Mouse (Mus musculus) C2C12 (cell line): ENCODE data around the gene Gtf3a. TPM values are rescaled to one million over a fixed set of nuclear protein-coding genes. Genes with fewer than 3 reads are reported as not detected.
"Not testable (repeated sequence)": the region's sequence is repeated elsewhere in the genome, so short reads cannot be mapped to it uniquely, and the experiment has no call there.

ENCODE experiments used
- H3K27me3 ChIP-seq: one replicate; pipeline ENCODE4 v1.6.1; 2011; ENCODE audit not compliant: control insufficient read depth, insufficient read depth, insufficient read length
- H3K36me3 ChIP-seq: one replicate; pipeline ENCODE4 v1.6.1; 2011; ENCODE audit not compliant: control insufficient read depth, insufficient read depth
- H3K4me3 ChIP-seq: one replicate; pipeline ENCODE4 v1.5.1; 2011; ENCODE audit warnings: mild to moderate bottlenecking, control low read depth; ENCODE audit not compliant: poor library complexity, insufficient read depth, severe bottlenecking
- H3K79me2 ChIP-seq: one replicate; pipeline ENCODE4 v1.6.1; 2011; ENCODE audit not compliant: control insufficient read depth, insufficient read depth
- H3K79me3 ChIP-seq: one replicate; pipeline ENCODE4 v1.6.1; 2011; ENCODE audit warnings: low read depth, control low read depth
- H3ac ChIP-seq: one replicate; pipeline ENCODE3; 2011; ENCODE audit warnings: low read depth; ENCODE audit not compliant: control insufficient read depth, insufficient read length
- CEBPB ChIP-seq: IDR thresholded peaks from one replicate; pipeline ENCODE4 v1.6.1; 2011; ENCODE audit warnings: low read depth, mild to moderate bottlenecking, control low read depth, moderate library complexity
- CTCF ChIP-seq: IDR thresholded peaks from one replicate; pipeline ENCODE4 v1.5.1; 2011; ENCODE audit not compliant: control insufficient read depth, insufficient read depth, insufficient read length
- FOSL1 ChIP-seq: IDR thresholded peaks from one replicate; pipeline ENCODE4 v1.8.0; 2011; ENCODE audit warnings: mild to moderate bottlenecking, low read length; ENCODE audit not compliant: poor library complexity, insufficient read depth, severe bottlenecking
- MAX ChIP-seq: IDR thresholded peaks from one replicate; pipeline ENCODE4 v1.6.1; 2011; ENCODE audit warnings: mild to moderate bottlenecking, control low read depth
- MYOD1 ChIP-seq: IDR thresholded peaks from one replicate; pipeline ENCODE4 v1.6.1; 2011; ENCODE audit warnings: low read depth; ENCODE audit not compliant: control insufficient read depth, insufficient read length
- MYOG ChIP-seq: IDR thresholded peaks from one replicate; pipeline ENCODE4 v1.6.1; 2011; ENCODE audit not compliant: control insufficient read depth, insufficient read length; ENCODE audit errors: extremely low read depth
- USF1 ChIP-seq: IDR thresholded peaks from one replicate; pipeline ENCODE4 v1.6.1; 2011; ENCODE audit warnings: low read depth, mild to moderate bottlenecking, control low read depth, moderate library complexity
- polyA plus RNA-seq: library from polyadenylated mRNA; unstranded; fragments of >200 nt; fragmentation: generic; extraction: Trizol; gene quantifications from one replicate; pipeline ENCODE4 v1.2.1, GENCODE M21; 2012; ENCODE audit warnings: missing spikeins

Gene Gtf3a
- polyA plus RNA-seq, 1 experiment = 96.4 TPM

- H3K4me3 ChIP-seq = no peak overlapping the region
- no peak overlapping the region for H3ac ChIP-seq
- TF ChIP-seq MYOG (no peak), CTCF (no peak), FOSL1 (no peak), MYOD1 (no peak), USF1 (no peak), MAX (no peak), CEBPB (no peak)
- H3K27me3 ChIP-seq = no peaks in the 10 kb centered on the region
- H3K79me2 ChIP-seq = no peaks in the 10 kb centered on the region
- H3K36me3 ChIP-seq = no peaks in the 10 kb centered on the region
- H3K79me3 ChIP-seq = no peaks in the 10 kb centered on the region
These were observed 31.7 kb upstream of the Gtf3a start for GRCm38 (mm10) chr5:146916806-146917205.

DNA sequence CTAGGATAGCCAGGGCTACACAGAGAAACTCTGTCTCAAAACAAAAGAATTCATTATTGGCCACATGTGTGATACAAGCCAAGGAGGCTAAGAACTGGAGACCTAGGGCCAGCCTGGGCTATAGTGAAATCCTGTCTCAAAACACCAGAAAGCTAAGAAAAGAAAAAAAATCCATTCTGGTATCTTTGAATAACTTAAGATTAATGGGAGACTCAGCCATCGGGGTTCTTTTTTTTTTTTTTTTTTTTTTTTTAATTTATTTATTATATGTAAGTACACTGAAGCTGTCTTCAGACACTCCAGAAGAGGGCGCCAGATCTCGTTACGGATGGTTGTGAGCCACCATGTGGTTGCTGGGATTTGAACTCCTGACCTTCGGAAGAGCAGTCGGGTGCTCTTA is 31.1 kb upstream of the Gtf3a start:
- not testable (repeated sequence) for H3K27me3 ChIP-seq, H3ac ChIP-seq, H3K79me3 ChIP-seq, H3K36me3 ChIP-seq, H3K79me2 ChIP-seq, H3K4me3 ChIP-seq

DNA sequence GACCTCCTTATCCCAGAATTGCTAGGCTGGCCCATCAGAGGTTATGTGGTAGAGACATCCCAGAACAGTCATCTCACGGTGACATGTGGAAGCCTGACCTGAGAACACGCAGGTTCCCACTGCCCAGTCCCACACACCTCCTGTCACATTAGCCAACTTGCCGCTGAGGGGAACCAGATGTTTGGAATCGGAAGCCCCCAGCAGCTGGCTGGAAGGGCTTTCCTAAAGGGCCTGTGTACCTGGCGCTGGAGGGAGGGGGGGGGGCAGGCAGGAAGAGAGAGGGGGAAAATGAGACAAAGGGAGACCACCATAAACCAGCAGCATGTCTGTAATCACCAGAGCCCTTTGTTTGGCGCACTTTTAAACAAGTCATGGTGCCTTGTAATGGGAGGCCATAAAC is 28.6 kb upstream of the Gtf3a start:
- Histone ChIP-seq H3K4me3 (no peak overlapping the region), H3K36me3 (no peaks in the 10 kb centered on the region), H3K79me2 (no peaks in the 10 kb centered on the region), H3ac (no peak overlapping the region), H3K79me3 (no peaks in the 10 kb centered on the region), H3K27me3 (no peaks in the 10 kb centered on the region)
- TF ChIP-seq MYOG (no peak), MYOD1 (no peak), MAX (no peak), CTCF (no peak), FOSL1 (no peak), CEBPB (no peak)

DNA sequence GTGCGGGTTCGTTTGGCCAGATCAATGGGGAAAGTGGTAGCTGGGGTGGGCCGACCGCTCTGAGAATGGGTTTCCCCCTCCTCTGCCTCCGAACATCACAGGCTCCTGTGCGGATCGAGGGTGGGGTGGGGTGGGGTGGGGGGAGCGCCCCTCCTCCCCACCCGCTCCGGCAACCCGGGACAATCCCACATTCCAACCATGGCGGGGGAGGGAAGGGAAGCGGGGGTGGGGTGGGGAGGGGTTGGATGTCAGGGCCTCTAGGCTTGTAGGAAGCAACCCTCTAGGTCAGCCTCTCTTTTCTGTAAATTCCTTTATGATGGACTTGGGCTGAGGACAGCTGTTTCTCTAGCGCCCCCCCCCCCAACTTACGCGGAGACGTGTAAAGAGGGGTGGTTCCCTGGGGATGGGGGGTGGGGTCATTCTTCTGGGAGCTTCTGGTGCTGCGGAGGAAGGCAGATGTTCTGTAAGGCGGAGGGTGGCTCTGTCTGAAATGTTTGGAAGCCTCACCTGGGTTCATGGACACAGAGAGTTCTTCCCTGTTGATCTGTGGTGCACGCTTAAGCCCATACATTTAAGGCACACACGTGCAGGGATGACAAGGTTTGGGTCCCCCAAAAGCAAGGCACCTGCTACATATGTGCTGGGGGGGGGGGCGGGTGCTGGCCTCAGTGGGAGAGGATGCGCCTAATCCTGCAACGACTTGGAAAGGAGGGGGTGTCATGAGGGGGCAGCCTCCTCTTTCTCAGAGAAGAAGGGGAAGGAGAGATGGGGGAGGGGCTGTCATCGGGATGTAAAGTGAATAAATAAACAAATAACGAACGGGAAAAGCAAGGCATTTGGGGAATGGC is 27.9 kb upstream of the Gtf3a start:
- Histone ChIP-seq H3K36me3 (no peaks in the 10 kb centered on the region), H3K4me3 (no peak overlapping the region), H3K79me3 (no peaks in the 10 kb centered on the region), H3K27me3 (no peaks in the 10 kb centered on the region), H3K79me2 (no peaks in the 10 kb centered on the region), H3ac (no peak overlapping the region)
- TF ChIP-seq FOSL1 = no peak
- TF ChIP-seq MYOG = no peak
- TF ChIP-seq CTCF = no peak
- no peak for TF ChIP-seq MYOD1
- no peak for TF ChIP-seq USF1
- TF ChIP-seq MAX = no peak
- TF ChIP-seq CEBPB = no peak

- Histone ChIP-seq H3K4me3 (no peak overlapping the region), H3ac (no peak overlapping the region), H3K79me3 (no peaks in the 10 kb centered on the region), H3K79me2 (no peaks in the 10 kb centered on the region), H3K27me3 (no peaks in the 10 kb centered on the region), H3K36me3 (no peaks in the 10 kb centered on the region)
- TF ChIP-seq CEBPB = no peak
- TF ChIP-seq MYOD1 = no peak
- no peak for TF ChIP-seq FOSL1
- TF ChIP-seq MYOG = no peak
- TF ChIP-seq CTCF = no peak
- TF ChIP-seq MAX = no peak
- TF ChIP-seq USF1 = no peak
These were observed 27.2 kb upstream of the Gtf3a start for GRCm38 (mm10) chr5:146921224-146921623.

DNA sequence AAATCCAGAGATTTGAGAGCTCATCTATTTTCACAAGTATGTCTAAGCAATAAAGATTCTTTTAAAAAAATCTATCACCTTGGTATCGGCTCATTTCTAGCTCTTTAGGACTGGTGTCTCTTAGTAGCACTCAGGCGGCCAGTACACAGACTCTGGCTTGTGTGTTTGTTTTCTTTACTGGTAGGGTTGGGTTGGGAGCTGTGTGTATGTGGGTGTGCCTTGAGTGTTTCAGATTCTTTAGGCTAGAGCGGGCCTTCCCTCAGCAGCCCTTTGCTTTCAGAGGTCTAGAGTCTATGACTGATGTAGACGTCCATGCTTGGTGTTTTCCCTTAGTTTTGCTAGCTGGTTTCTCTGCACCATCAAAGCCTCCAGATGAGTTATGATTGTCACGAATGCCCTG is 24.9 kb upstream of the Gtf3a start:
- no peak overlapping the region for H3ac ChIP-seq
- H3K4me3 ChIP-seq = no peak overlapping the region
- no peaks in the 10 kb centered on the region for H3K79me2 ChIP-seq
- no peaks in the 10 kb centered on the region for H3K27me3 ChIP-seq
- no peaks in the 10 kb centered on the region for H3K36me3 ChIP-seq
- H3K79me3 ChIP-seq = no peaks in the 10 kb centered on the region
- TF ChIP-seq USF1 (no peak), MAX (no peak), FOSL1 (no peak), MYOG (no peak), MYOD1 (no peak), CEBPB (no peak), CTCF (no peak)
